Mouse (Mus musculus) cerebellum, adult 11 months (tissue): ENCODE results near the gene Itpa.

Experiments
- DNase-seq: peaks from one replicate; pipeline ENCODE4 v3.0.0; 2022

Gene Itpa

GRCm38 (mm10) chr2:130657541-130657940 lies 9.9 kb upstream of the Itpa start:
- DNase-seq: no peak

- DNase-seq: no peak
These were observed 8.9 kb upstream of the Itpa start for GRCm38 (mm10) chr2:130658530-130658929.

- DNase-seq: no peak
These were observed 4.1 kb upstream of the Itpa start for GRCm38 (mm10) chr2:130663342-130663741.

- peak; percentile 93 for DNase-seq
These were observed 3.2 kb upstream of the Itpa start, which contains the start of gene Ddrgk1 for GRCm38 (mm10) chr2:130664102-130664701. Gene Ddrgk1 (minus strand): TSS chr2:130664659.

- no peak for DNase-seq
These were observed 9.8 kb downstream of the Itpa start for GRCm38 (mm10) chr2:130677211-130677610.

GRCm38 (mm10) chr2:130679154-130679553 lies 11.7 kb downstream of the Itpa start:
- no peak for DNase-seq

- DNase-seq: no peak
These were observed 12.5 kb downstream of the Itpa start for GRCm38 (mm10) chr2:130679899-130680298.

- no peak for DNase-seq
These were observed 14.1 kb downstream of the Itpa start for GRCm38 (mm10) chr2:130681531-130681930.

GRCm38 (mm10) chr2:130685426-130685825 lies 18.0 kb downstream of the Itpa start:
- DNase-seq: no peak

- DNase-seq: no peak
These were observed 21.6 kb downstream of the Itpa start for GRCm38 (mm10) chr2:130689011-130689410.

GRCm38 (mm10) chr2:130693563-130693962 lies 26.2 kb downstream of the Itpa start:
- DNase-seq: no peak

- no peak for DNase-seq
These were observed 29.3 kb downstream of the Itpa start for GRCm38 (mm10) chr2:130696700-130697152.

GRCm38 (mm10) chr2:130697153-130697810 lies 29.9 kb downstream of the Itpa start, which contains the start of gene Slc4a11:
Gene Slc4a11 (minus strand): TSS chr2:130697519.
- no peak for DNase-seq

GRCm38 (mm10) chr2:130697821-130698266 lies 30.4 kb downstream of the Itpa start:
- no peak for DNase-seq

- DNase-seq: no peak
These were observed 36.9 kb downstream of the Itpa start for GRCm38 (mm10) chr2:130704040-130705001.

- no peak for DNase-seq
These were observed 37.8 kb downstream of the Itpa start for GRCm38 (mm10) chr2:130705178-130705577.

- DNase-seq: no peak
These were observed 39.2 kb downstream of the Itpa start for GRCm38 (mm10) chr2:130706602-130707001.

GRCm38 (mm10) chr2:130707057-130707456 lies 39.6 kb downstream of the Itpa start:
- no peak for DNase-seq

- DNase-seq: no peak
These were observed 50.5 kb downstream of the Itpa start for GRCm38 (mm10) chr2:130717951-130718350.

- DNase-seq: peak; percentile 42
These were observed 57.0 kb downstream of the Itpa start for GRCm38 (mm10) chr2:130724369-130724768.

- DNase-seq: no peak
These were observed 60.3 kb downstream of the Itpa start for GRCm38 (mm10) chr2:130727752-130728151.

- DNase-seq: no peak
These were observed 61.6 kb downstream of the Itpa start for GRCm38 (mm10) chr2:130728906-130729585.

GRCm38 (mm10) chr2:130730746-130731145 lies 63.3 kb downstream of the Itpa start:
- DNase-seq: no peak
